Mouse (Mus musculus) forebrain, embryonic 16.5 days (tissue): ENCODE data around the gene Slc25a38. TPM values are rescaled to one million over a fixed set of nuclear protein-coding genes. Genes with fewer than 3 reads are reported as not detected.

ENCODE experiments used
- ATAC-seq: fragments of 200-750 bp; cut with Nextera tagmentation; 2 replicates; pipeline ENCODE4 v1.8.0; 2017; ENCODE audit warnings: mild to moderate bottlenecking, moderate library complexity
- H3K27ac ChIP-seq: fragments of 300-500 bp; sonication (generic); 2 replicates; pipeline ENCODE4 v1.5.1; 2014; ENCODE audit warnings: low read length, control low read depth
- H3K27me3 ChIP-seq: fragments of 300-500 bp; sonication (generic); replicated peaks from 2 replicates; pipeline ENCODE4 v1.6.1; 2014; ENCODE audit warnings: low read length; ENCODE audit not compliant: control insufficient read depth, insufficient read depth
- H3K36me3 ChIP-seq: fragments of 300-500 bp; sonication (generic); 2 replicates; pipeline ENCODE4 v1.6.1; 2014; ENCODE audit not compliant: control insufficient read depth, insufficient read depth
- H3K4me1 ChIP-seq: fragments of 300-500 bp; sonication (generic); replicated peaks from 2 replicates; pipeline ENCODE4 v1.6.1; 2014; ENCODE audit warnings: low read length; ENCODE audit not compliant: control insufficient read depth, insufficient read depth
- H3K4me2 ChIP-seq: fragments of 300-500 bp; sonication (generic); 2 replicates; pipeline ENCODE4 v1.6.1; 2014; ENCODE audit warnings: mild to moderate bottlenecking, low read length, control low read depth
- H3K4me3 ChIP-seq: fragments of 300-500 bp; sonication (generic); replicated peaks from 2 replicates; pipeline ENCODE4 v1.5.1; 2014; ENCODE audit warnings: mild to moderate bottlenecking, low read length, control low read depth
- H3K9ac ChIP-seq: fragments of 300-500 bp; sonication (generic); replicated peaks from 2 replicates; pipeline ENCODE4 v1.6.1; 2014; ENCODE audit warnings: low read depth, low read length, control low read depth
- H3K9me3 ChIP-seq: fragments of 300-500 bp; sonication (generic); 2 replicates; pipeline ENCODE4 v1.6.1; 2016; ENCODE audit warnings: low read length; ENCODE audit not compliant: control insufficient read depth
- WGBS: fragments of 180-500 bp; shearing (Covaris S2); extraction: QIAGEN DNeasy Blood & Tissue Kit; methylation state at CpG from one replicate; pipeline ENCODE4 v1.1.7; 2014; 5-methylcytosine and 5-hydroxymethylcytosine counted together
- polyA plus RNA-seq: library from polyadenylated mRNA; unstranded; fragments of >200 nt; fragmentation: Nextera tagmentation; extraction: Ambion mirVana; gene quantifications from 2 replicates; pipeline ENCODE4 v1.2.1, GENCODE M21; 2015

Slc25a38 gene
- polyA plus RNA-seq, result 37.5 and 39.4 TPM in 2 replicates

GRCm38 (mm10) chr9:120110211-120111018 is at the start of gene Slc25a38:
Slc25a38 (plus strand) TSS chr9:120110374.
- H3K9me3 ChIP-seq, result no peaks in the 10 kb centered on the region
- 1% methylated on average over 62 of the region's 62 CpGs for WGBS
- ATAC-seq, result peak; percentile 99
- no peaks in the 10 kb centered on the region for H3K36me3 ChIP-seq
- peak within 1 kb of the TSS; percentile 58 for H3K4me2 ChIP-seq
- H3K4me3 ChIP-seq, result peak within 1 kb of the TSS; percentile 99
- peak within 1 kb of the TSS; percentile 84 for H3K9ac ChIP-seq
- peak within 1 kb of the TSS; percentile 98 for H3K27ac ChIP-seq
- H3K27me3 ChIP-seq, result no peaks in the 10 kb centered on the region
- peaks cover 4% of the 10 kb centered on the region for H3K4me1 ChIP-seq

GRCm38 (mm10) chr9:120064317-120064716 is 45.9 kb upstream of the Slc25a38 start:
- Histone ChIP-seq H3K4me2 (no peak overlapping the region), H3K27me3 (no peaks in the 10 kb centered on the region), H3K9me3 (no peaks in the 10 kb centered on the region), H3K4me1 (no peaks in the 10 kb centered on the region), H3K9ac (no peak overlapping the region), H3K36me3 (no peaks in the 10 kb centered on the region), H3K27ac (no peak overlapping the region), H3K4me3 (no peak overlapping the region)
- ATAC-seq, result no peak
- 86% methylated on average over 4 of the region's 4 CpGs for WGBS

GRCm38 (mm10) chr9:120067609-120068008 is 42.6 kb upstream of the Slc25a38 start:
- no peak overlapping the region for H3K9ac ChIP-seq
- H3K36me3 ChIP-seq, result no peaks in the 10 kb centered on the region
- H3K4me3 ChIP-seq, result no peak overlapping the region
- no peak for ATAC-seq
- no peak overlapping the region for H3K4me2 ChIP-seq
- H3K27me3 ChIP-seq, result no peaks in the 10 kb centered on the region
- 79% methylated on average over 2 of the region's 2 CpGs for WGBS
- H3K9me3 ChIP-seq, result no peaks in the 10 kb centered on the region
- H3K4me1 ChIP-seq, result no peaks in the 10 kb centered on the region
- no peak overlapping the region for H3K27ac ChIP-seq

GRCm38 (mm10) chr9:120068047-120068446 is 42.1 kb upstream of the Slc25a38 start:
- H3K4me1 ChIP-seq, result no peaks in the 10 kb centered on the region
- H3K36me3 ChIP-seq, result no peaks in the 10 kb centered on the region
- WGBS, result 70% methylated on average over 10 of the region's 10 CpGs

DNA sequence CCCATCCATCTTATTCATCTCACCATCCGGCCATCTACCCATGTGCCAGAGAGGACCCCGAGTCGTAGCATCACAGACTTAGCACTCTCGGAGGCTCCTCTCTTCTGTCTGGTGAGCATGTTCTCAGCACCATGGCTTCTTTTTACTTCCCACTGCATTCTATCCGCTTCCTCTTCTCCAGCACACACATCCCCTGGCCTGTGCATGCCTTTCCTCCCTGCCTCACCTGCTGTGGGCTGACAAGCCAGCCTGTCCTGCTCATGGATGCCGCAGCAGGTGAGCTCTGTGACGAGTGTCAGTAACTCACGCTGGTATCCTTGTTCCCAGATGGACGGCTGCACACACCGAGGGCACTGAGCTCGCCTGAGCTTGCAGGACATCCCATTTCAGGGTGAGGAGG is 40.4 kb upstream of the Slc25a38 start, which contains the start of gene Cx3cr1:
Cx3cr1 (minus strand) TSS at position 101 of the 400 bp plus-strand sequence.
- 87% methylated on average over 11 of the region's 11 CpGs for WGBS
- no peak for ATAC-seq

More at GRCm38 (mm10) chr9:120068047-120068446, 42.1 kb upstream of the Slc25a38 start:
- H3K27me3 ChIP-seq, result no peaks in the 10 kb centered on the region
- H3K27ac ChIP-seq, result no peak overlapping the region
- H3K4me3 ChIP-seq, result no peak overlapping the region
- no peaks in the 10 kb centered on the region for H3K9me3 ChIP-seq
- H3K4me2 ChIP-seq, result no peak overlapping the region
- ATAC-seq, result no peak
- H3K9ac ChIP-seq, result no peak overlapping the region

DNA sequence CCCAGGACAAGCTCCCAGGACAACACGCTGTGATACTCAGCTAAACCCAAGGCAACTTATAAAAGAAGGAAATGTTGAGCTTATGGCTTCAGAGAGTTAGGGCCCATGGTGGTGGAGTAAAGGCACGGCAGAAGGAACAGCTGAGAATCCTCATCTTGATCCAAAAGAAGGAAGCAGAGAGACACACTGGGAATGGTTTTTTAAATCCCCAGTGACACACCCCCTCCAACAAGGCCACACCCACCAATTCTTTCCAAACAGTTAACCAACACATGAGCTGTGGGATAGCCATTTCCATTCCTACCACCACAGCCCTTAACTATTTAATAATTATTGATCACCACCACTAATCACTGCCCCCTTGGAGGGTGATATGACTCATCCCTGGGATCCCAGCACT is 38.9 kb upstream of the Slc25a38 start:
- WGBS, result 80% methylated on average over 2 of the region's 2 CpGs
- Histone ChIP-seq H3K27ac (no peak overlapping the region), H3K4me3 (no peak overlapping the region), H3K4me2 (no peak overlapping the region), H3K9me3 (no peaks in the 10 kb centered on the region), H3K27me3 (no peaks in the 10 kb centered on the region), H3K4me1 (no peaks in the 10 kb centered on the region), H3K36me3 (no peaks in the 10 kb centered on the region), H3K9ac (no peak overlapping the region)
- no peak for ATAC-seq

More for the DNA sequence above, 40.4 kb upstream of the Slc25a38 start, which contains the start of gene Cx3cr1:
- H3K4me1 ChIP-seq, result no peaks in the 10 kb centered on the region
- no peaks in the 10 kb centered on the region for H3K36me3 ChIP-seq
- no peak within 1 kb of the TSS for H3K9ac ChIP-seq
- no peaks in the 10 kb centered on the region for H3K9me3 ChIP-seq
- H3K27me3 ChIP-seq, result no peaks in the 10 kb centered on the region
- no peak within 1 kb of the TSS for H3K27ac ChIP-seq
- no peak within 1 kb of the TSS for H3K4me3 ChIP-seq
- no peak within 1 kb of the TSS for H3K4me2 ChIP-seq

GRCm38 (mm10) chr9:120073169-120073568 is 37.0 kb upstream of the Slc25a38 start:
- no peaks in the 10 kb centered on the region for H3K27me3 ChIP-seq
- no peaks in the 10 kb centered on the region for H3K36me3 ChIP-seq
- no peak for ATAC-seq
- H3K4me2 ChIP-seq, result no peak overlapping the region
- H3K9ac ChIP-seq, result no peak overlapping the region
- no peaks in the 10 kb centered on the region for H3K4me1 ChIP-seq
- WGBS, result 16% methylated on average over 3 of the region's 3 CpGs
- no peak overlapping the region for H3K4me3 ChIP-seq
- no peaks in the 10 kb centered on the region for H3K9me3 ChIP-seq
- no peak overlapping the region for H3K27ac ChIP-seq

GRCm38 (mm10) chr9:120074516-120074915 is 35.7 kb upstream of the Slc25a38 start:
- Histone ChIP-seq H3K9ac (no peak overlapping the region), H3K4me3 (no peak overlapping the region), H3K27me3 (no peaks in the 10 kb centered on the region), H3K36me3 (no peaks in the 10 kb centered on the region), H3K4me1 (no peaks in the 10 kb centered on the region), H3K27ac (no peak overlapping the region), H3K4me2 (no peak overlapping the region), H3K9me3 (no peaks in the 10 kb centered on the region)
- WGBS, result 89% methylated on average over 7 of the region's 7 CpGs
- no peak for ATAC-seq

- Histone ChIP-seq H3K27ac (no peak overlapping the region), H3K4me3 (no peak overlapping the region), H3K36me3 (no peaks in the 10 kb centered on the region), H3K9ac (no peak overlapping the region), H3K27me3 (no peaks in the 10 kb centered on the region), H3K4me2 (no peak overlapping the region), H3K4me1 (no peaks in the 10 kb centered on the region), H3K9me3 (no peaks in the 10 kb centered on the region)
- ATAC-seq, result no peak
- 67% methylated on average over 3 of the region's 3 CpGs for WGBS
Measured at GRCm38 (mm10) chr9:120078241-120078640, 31.9 kb upstream of the Slc25a38 start.
